Mouse (Mus musculus): ENCODE data around the gene Grin3a. TPM values are rescaled to one million over a fixed set of nuclear protein-coding genes. Genes with fewer than 3 reads are reported as not detected.

Grin3a gene
- polyA plus RNA-seq, 2 experiments, result 0.02 to 0.03 TPM

DNA sequence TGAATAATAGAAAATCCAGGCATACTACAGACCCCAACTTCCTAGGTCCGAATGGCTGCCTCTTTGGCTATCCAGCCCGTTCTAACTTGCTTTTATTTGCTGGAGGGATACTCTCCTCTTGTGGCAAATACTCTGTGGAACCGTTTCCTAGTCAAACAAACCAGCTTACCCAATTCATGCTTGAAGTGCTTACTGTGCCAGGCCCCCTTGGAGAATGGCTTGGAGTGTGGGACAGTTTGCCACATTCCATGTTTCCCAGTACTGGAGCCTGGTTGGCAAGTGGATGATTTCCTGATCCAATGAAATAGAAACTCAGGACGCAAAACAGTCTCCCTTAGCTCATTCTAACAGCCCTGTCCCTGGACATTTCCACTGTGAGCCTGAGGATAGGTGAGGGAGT, 183.3 kb downstream of the Grin3a start:
- Histone ChIP-seq H3K9me3 (ENCODE audit: control insufficient read depth, low read length) (no peaks in the 10 kb centered on the region), H3K36me3 (replicated peaks; ENCODE audit: control insufficient read depth, insufficient read depth, low read depth) (peaks cover 3% of the 10 kb centered on the region), H3K9ac (replicated peaks) (no peak overlapping the region), H3K4me1 (replicated peaks; ENCODE audit: control insufficient read depth in 2 of 2, insufficient read depth in 2 of 2, low read length in 1 of 2) (no peaks in the 10 kb centered on the region), H3K27me3 (ENCODE audit: control insufficient read depth, insufficient read depth, low read length) (no peaks in the 10 kb centered on the region), H3K27ac (no peak overlapping the region), H3K4me3 (ENCODE audit: insufficient read depth in 1 of 2, low read depth in 2 of 2, low read length in 2 of 2) (no peak overlapping the region), H3K4me2 (ENCODE audit: low read depth) (no peak overlapping the region)
- no peak for DNase-seq (ENCODE audit: low read depth in 3 of 3, low spot score in 3 of 3)
- 70% methylated on average over 4 of the region's 4 CpGs for WGBS (ENCODE audit: insufficient replicate concordance)
- no peak for TF ChIP-seq EP300 (IDR thresholded peaks at IDR 0.05; ENCODE audit: low read depth)
- TF ChIP-seq CTCF (IDR thresholded peaks at IDR 0.05; ENCODE audit: low read depth), result no peak
- ATAC-seq (ENCODE audit: insufficient read depth), result no peak

DNA sequence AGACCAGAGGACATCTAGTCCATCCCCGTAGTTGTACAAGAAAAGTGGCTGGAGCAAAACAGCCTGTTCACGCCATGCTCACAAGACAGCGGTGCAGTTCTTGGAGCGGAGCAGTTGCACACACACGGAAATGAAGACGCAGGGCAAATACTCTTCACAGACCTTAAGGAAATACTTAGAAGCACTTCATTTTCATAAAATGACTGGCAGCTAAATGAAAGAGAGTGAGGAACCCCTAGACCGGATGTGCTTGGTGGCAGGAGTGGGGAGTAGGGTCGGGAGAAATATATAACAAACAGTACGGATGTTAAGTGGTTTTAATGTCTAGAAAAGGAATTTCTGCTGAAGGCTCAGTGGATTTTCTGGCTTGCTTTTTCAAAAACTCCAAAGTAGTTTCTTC, 183.9 kb downstream of the Grin3a start:
- H3K36me3 ChIP-seq (replicated peaks; ENCODE audit: control insufficient read depth, insufficient read depth, low read depth), result peaks cover 3% of the 10 kb centered on the region
- 84% methylated on average over 9 of the region's 9 CpGs for WGBS (ENCODE audit: insufficient replicate concordance)
- no peak for ATAC-seq (ENCODE audit: insufficient read depth)

DNA sequence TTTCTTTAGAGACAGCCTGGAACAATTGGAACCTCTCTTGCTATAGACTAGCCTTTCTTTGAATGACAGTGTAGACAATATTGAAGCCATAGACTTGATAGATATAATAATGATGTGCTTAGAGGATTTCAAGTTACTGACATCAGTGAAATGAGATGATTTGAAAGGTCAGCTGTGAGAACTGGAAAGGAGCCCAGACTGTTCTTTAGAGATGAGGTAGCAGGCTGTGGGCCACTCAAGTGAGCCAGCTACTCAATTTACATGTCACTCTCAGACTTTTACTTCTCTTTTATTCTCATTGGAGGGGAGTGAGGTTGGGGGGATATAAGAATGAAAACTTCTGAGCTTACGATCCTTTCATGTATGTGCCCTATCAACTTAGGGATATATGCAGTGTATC, 186.1 kb downstream of the Grin3a start:
- H3K36me3 ChIP-seq (replicated peaks; ENCODE audit: control insufficient read depth, insufficient read depth, low read depth), result peaks cover 13% of the 10 kb centered on the region
- DNase-seq (ENCODE audit: low read depth in 3 of 3, low spot score in 3 of 3) (no peak), ATAC-seq (ENCODE audit: insufficient read depth) (no peak)

More for the DNA sequence above, 183.9 kb downstream of the Grin3a start:
- H3K4me1 ChIP-seq (replicated peaks; ENCODE audit: control insufficient read depth in 2 of 2, insufficient read depth in 2 of 2, low read length in 1 of 2), result no peaks in the 10 kb centered on the region
- TF ChIP-seq EP300 (IDR thresholded peaks at IDR 0.05; ENCODE audit: low read depth) (no peak), CTCF (IDR thresholded peaks at IDR 0.05; ENCODE audit: low read depth) (no peak)
- H3K4me3 ChIP-seq (ENCODE audit: insufficient read depth in 1 of 2, low read depth in 2 of 2, low read length in 2 of 2), result no peak overlapping the region
- no peaks in the 10 kb centered on the region for H3K9me3 ChIP-seq (ENCODE audit: control insufficient read depth, low read length)
- no peaks in the 10 kb centered on the region for H3K27me3 ChIP-seq (ENCODE audit: control insufficient read depth, insufficient read depth, low read length)
- no peak overlapping the region for H3K9ac ChIP-seq (replicated peaks)
- no peak for DNase-seq (ENCODE audit: low read depth in 3 of 3, low spot score in 3 of 3)
- no peak overlapping the region for H3K4me2 ChIP-seq (ENCODE audit: low read depth)
- H3K27ac ChIP-seq, result no peak overlapping the region

DNA sequence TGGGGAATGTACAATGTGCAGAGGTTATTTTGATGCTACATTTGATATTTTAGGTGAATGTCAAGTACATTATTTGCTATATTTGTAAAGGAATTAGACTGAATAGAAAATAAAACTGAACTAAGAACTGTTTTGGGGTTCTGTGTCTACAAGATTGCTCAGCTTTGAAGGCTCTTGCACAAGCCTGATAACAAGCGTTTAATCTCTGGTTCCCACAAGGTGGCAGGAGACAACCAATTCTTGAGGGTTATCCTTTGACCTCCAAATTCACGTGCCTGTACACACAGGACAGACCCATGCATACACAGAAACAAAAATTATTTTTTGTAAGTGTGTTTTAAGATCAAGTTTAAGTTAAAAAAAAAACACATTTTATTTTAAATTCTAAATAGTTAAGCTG, 205.6 kb downstream of the Grin3a start:
- TF ChIP-seq EP300 (IDR thresholded peaks at IDR 0.05; ENCODE audit: low read depth), result peak; percentile 79
- peak; percentile 19; the same call in 1 of the 2 replicates for TF ChIP-seq CTCF (IDR thresholded peaks at IDR 0.05; ENCODE audit: low read depth)
- Histone ChIP-seq H3K9me3 (ENCODE audit: control insufficient read depth, low read length) (no peaks in the 10 kb centered on the region), H3K4me1 (replicated peaks; ENCODE audit: control insufficient read depth in 2 of 2, insufficient read depth in 2 of 2, low read length in 1 of 2) (0 out of 4 replicates have a peak, but pooled peaks cover 0 to 2% of the 10 kb centered on the region in 2 experiments), H3K4me3 (ENCODE audit: insufficient read depth in 1 of 2, low read depth in 2 of 2, low read length in 2 of 2) (no peak overlapping the region), H3K4me2 (ENCODE audit: low read depth) (no peak overlapping the region), H3K27ac (no peak overlapping the region), H3K27me3 (ENCODE audit: control insufficient read depth, insufficient read depth, low read length) (no peaks in the 10 kb centered on the region), H3K36me3 (replicated peaks; ENCODE audit: control insufficient read depth, insufficient read depth, low read depth) (peaks cover 44% of the 10 kb centered on the region), H3K9ac (replicated peaks) (no peak overlapping the region)
- DNase-seq (ENCODE audit: low read depth in 3 of 3, low spot score in 3 of 3), result peak; percentile 43 to 57 (median 54)
- peak; percentile 85 for ATAC-seq (ENCODE audit: insufficient read depth)
- 8% methylated on average over 2 of the region's 2 CpGs for WGBS (ENCODE audit: insufficient replicate concordance)

More for the DNA sequence above, 186.1 kb downstream of the Grin3a start:
- Histone ChIP-seq H3K9me3 (ENCODE audit: control insufficient read depth, low read length) (no peaks in the 10 kb centered on the region), H3K27me3 (ENCODE audit: control insufficient read depth, insufficient read depth, low read length) (no peaks in the 10 kb centered on the region), H3K27ac (no peak overlapping the region), H3K9ac (replicated peaks) (no peak overlapping the region), H3K4me3 (ENCODE audit: insufficient read depth in 1 of 2, low read depth in 2 of 2, low read length in 2 of 2) (no peak overlapping the region), H3K4me2 (ENCODE audit: low read depth) (no peak overlapping the region), H3K4me1 (replicated peaks; ENCODE audit: control insufficient read depth in 2 of 2, insufficient read depth in 2 of 2, low read length in 1 of 2) (no peaks in the 10 kb centered on the region)
- 80% methylated on average over 1 of the region's 1 CpGs for WGBS (ENCODE audit: insufficient replicate concordance)
- TF ChIP-seq EP300 (IDR thresholded peaks at IDR 0.05; ENCODE audit: low read depth) (no peak), CTCF (IDR thresholded peaks at IDR 0.05; ENCODE audit: low read depth) (no peak)

DNA sequence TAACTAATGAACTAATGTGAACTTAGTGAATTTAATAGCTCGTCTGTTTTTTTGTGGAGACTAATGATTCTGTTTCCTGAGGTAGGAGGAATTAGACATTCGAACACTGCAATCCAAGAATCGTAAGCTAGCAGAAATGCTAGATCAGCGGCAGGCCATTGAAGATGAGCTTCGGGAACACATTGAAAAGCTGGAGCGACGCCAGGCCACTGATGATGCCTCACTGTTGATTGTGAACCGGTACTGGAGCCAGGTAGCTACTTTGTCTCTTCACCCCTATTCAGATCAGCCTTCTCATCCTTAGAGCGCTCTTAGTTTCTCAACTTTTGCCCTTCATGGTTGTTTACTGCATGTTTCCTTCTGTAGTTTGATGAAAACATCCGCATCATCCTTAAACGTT, 207.7 kb downstream of the Grin3a start:
- Histone ChIP-seq H3K27me3 (ENCODE audit: control insufficient read depth, insufficient read depth, low read length) (no peaks in the 10 kb centered on the region), H3K4me1 (replicated peaks; ENCODE audit: control insufficient read depth in 2 of 2, insufficient read depth in 2 of 2, low read length in 1 of 2) (peaks cover 2 to 7% of the 10 kb centered on the region in 2 experiments; a peak in 3 of 4 replicates), H3K9me3 (ENCODE audit: control insufficient read depth, low read length) (no peaks in the 10 kb centered on the region), H3K4me3 (ENCODE audit: insufficient read depth in 1 of 2, low read depth in 2 of 2, low read length in 2 of 2) (no peak overlapping the region), H3K4me2 (ENCODE audit: low read depth) (no peak overlapping the region), H3K27ac (no peak overlapping the region), H3K9ac (replicated peaks) (no peak overlapping the region), H3K36me3 (replicated peaks; ENCODE audit: control insufficient read depth, insufficient read depth, low read depth) (peaks cover 33% of the 10 kb centered on the region)
- no peak for ATAC-seq (ENCODE audit: insufficient read depth)
- no peak for DNase-seq (ENCODE audit: low read depth in 3 of 3, low spot score in 3 of 3)
- TF ChIP-seq CTCF (IDR thresholded peaks at IDR 0.05; ENCODE audit: low read depth) (no peak), EP300 (IDR thresholded peaks at IDR 0.05; ENCODE audit: low read depth) (no peak)
- WGBS (ENCODE audit: insufficient replicate concordance), result 83% methylated on average over 11 of the region's 11 CpGs
